Mouse (Mus musculus) layer of hippocampus, adult 11-12 months (tissue): ENCODE results near the gene Prdm16.
A peak's percentile ranks its signal among the peaks of the same experiment; 100 is the strongest.

Experiments used
- DNase-seq: peaks from one replicate; pipeline ENCODE4 v3.0.0; 2022; ENCODE audit warnings: low spot score

Prdm16 gene

DNA sequence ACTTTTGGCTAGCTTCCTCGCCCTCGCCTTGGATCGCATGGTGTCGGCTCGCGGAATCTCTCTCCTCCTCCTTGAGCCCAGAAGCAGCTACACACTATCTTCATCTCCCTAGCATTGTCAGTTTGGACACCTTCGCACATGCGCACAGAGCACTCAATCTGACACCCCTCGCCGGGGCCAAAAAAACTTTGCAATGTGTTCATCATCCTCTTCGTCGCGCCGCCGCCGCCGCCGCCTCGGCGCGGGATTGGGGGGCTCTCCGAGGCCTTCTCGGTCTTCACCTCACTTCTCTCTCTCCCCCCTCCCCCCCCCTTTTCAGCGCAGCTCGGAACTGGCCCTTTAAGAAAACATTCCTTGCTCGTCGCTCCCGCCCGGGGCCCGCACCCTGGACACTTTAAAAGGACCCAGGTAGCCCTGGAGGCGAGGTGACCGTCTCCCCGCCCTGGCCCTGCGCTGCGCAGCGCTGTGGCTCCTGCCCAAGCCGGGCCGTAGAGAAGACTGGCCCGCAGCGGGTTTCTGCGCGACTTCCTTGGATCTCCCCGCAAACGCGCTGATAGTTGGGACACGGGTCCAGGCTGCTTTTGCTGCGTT is at the start of gene Prdm16:
Gene Prdm16, minus strand, starts transcription at position 153 of the 591 bp plus-strand sequence.
- no peak for DNase-seq

DNA sequence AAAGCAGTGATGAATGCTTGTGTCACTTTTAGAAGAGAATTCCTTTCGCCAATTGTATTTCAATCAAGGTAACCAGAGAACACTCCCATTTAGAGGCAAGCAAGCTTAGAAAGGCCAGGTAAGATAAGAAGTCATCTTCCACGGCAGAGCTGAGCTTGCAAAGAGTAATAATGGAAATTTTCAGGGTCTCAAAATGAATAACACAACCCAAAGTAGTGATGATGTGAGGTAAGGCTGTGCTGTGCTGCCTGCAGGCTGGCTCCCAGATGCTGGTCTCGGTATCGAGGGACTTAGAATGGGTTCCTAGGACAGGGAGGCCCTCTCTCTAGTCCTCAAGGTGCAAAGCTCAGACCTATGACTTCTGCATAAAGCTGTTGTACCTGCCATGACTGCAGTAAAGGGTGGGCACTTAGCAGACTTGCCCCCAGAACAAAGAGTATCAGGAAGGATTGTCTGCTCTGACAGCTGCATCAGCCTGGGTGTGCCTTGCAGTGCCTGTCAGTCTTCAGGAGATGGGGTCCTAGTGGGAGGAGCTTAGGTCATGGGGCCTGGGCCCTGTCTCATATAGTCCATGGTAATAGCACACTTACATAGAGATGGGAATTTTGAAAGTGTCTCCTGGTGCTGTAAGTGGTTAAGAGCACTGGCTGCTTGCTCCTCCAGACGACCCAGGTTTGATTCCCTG is 46.5 kb upstream of the Prdm16 start:
- no peak for DNase-seq

GRCm38 (mm10) chr4:154682311-154682710 is 45.6 kb upstream of the Prdm16 start:
- DNase-seq = no peak

- no peak for DNase-seq
Measured at GRCm38 (mm10) chr4:154675441-154676000, 38.8 kb upstream of the Prdm16 start.

- no peak for DNase-seq
Measured at GRCm38 (mm10) chr4:154674966-154675365, 38.3 kb upstream of the Prdm16 start.

DNA sequence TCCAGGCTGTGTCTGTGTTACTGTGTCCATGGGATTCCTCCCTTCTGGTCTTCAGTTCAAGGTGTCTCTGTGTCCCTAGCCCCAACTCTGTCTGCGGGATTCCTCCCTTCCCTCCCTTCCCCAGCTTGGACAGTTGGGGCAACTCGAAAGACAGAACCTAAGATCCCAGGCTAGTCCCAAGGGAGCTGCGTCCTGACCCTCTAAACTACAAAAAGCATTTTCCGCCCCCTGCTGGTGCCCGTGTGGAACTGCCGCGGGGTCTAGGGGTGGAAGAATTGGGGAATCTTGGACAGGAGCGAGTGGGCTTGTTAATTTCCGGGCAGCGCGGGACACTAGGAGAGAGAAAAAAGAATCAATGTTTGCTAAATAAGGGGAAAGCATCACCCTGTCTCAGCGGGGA is 37.9 kb upstream of the Prdm16 start:
- DNase-seq = peak; percentile 49

DNA sequence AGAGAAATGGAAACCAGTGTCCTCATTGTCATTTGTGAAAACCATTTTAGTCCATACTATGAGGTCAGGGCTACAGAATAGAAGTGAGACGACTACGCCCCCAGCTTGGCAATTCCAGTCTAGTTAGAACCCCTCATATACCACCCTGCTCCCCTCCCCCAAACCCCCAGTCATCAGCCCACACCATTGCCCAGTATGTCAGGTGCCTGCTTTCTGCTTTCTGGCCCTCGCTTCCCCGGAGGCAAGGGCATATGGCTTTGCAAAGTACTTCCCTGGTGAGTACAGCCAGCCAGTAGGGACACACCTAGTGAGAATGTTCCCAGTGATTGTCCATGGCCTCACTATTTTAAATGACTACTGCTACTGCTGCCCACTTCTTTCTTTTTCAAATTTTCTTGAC is 37.3 kb upstream of the Prdm16 start:
- no peak for DNase-seq

- no peak for DNase-seq
Measured at GRCm38 (mm10) chr4:154672027-154672426, 35.4 kb upstream of the Prdm16 start.

DNA sequence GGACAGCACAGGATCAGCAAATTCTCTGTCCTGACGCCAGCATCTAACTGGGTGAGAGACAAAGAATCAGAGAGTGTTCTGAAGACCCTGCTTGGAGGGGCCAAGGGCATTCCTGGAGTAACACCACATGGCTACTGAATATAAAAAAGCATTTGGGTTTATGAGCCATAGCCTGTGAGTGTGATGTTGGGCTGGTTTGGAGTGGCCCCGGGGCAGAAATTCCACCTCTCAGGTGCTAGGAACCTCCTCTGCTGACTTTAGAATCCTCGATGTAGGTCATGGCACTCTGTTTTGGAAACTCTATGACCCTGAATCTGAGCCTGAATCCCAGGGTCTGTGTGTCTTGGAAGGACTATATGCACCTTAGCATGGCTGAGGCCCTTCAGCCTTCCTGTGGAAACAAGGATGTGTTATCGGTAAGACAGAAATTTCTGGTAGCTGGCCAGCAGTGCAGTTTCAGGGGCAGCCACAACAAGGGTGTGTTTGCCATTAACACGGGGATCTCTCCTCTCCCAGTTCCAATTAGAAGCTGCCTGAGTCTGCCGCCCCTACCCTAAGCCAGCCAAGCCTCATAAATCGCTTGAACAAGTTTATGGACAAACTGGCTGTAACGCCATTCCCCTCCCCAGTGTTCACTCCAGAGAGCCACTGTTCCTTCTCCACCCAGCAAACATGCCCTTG is 34.7 kb upstream of the Prdm16 start:
- no peak for DNase-seq

GRCm38 (mm10) chr4:154667767-154668166 is 31.1 kb upstream of the Prdm16 start, which contains the start of gene Actrt2:
Gene Actrt2, minus strand, starts transcription at chr4:154667867.
- no peak for DNase-seq

DNA sequence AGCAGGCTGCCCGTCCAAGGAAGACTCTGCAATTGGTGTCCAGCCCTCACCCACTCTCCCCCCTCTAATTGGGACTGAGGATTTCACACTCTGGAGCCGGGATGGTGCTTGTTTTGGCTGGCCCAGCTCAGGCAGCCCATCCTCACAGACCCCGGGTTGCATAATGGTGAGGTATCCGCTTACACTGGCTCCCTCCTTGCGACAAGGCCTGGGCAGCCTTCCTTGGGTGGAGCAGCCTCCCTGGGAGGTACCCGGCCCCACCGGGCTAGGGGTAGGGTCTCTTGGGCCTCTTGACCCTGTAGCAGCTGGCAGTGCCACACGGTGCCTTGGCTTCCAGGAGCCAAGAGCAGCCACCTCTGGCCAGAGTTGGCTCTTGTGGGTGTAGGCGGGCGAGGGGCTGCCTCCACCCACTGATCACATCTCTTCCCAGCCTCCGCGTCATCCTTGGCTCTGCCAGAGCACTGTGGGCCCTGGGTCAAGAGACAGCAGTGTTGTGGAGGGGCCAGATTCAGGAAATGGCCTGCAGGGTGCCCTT is 26.1 kb upstream of the Prdm16 start:
- DNase-seq = no peak

GRCm38 (mm10) chr4:154661256-154661655 is 24.6 kb upstream of the Prdm16 start:
- DNase-seq = no peak

DNA sequence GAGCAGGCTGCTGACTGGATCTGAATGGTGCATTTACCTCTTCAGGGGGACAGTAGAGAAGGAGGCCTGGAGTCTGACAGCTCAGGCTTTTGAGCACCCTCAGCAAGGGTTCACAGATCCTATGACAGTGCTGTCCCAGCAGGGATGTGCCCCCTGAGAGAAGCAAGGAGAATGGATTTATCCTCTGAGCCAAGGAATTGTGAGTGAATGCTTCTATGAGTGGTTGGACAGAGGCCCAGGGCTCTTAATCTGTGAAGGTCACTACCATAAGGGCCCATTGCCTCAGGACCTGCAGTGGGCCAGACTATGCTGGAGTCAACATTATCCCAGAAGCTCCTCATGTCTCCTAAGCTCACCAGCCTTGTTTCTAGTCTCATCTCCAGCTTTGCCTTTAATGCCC is 23.4 kb upstream of the Prdm16 start:
- DNase-seq = no peak

DNA sequence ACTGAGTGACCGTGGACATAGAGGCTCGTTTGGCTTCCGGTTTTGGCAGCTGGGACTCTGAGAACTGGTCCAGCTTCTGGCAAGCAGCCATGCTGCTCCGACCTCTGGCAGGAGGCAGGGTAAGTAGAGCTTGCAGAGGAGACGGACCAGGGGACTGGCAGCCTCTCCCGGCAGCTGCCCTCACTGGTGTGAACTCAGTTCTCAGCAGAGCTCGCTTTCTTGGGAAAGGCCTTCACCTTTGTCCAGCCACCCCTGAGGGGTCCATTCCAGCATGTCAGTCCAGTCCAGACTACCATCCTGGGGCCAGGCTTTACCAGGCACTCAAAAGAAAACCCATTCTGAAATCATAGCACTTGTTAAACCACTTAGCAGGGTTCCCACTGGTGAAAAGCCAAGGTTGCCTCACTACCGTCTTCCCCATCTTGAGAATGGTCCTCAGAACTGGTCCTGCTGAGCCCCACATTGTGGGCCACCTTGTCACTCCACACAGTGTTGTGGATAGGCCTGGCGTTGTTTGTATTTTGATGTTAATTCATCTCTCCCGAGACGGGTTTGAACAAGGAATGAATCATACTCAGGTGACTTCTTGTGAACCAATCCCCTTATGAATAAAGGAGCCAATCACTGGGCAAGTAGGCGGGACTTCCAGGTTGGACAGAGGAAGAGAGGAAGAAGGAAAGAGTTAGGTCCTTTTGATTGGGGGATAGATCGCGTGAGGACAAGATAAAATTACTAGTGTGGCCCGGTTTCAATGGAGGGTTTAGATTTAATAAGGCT is 18.6 kb upstream of the Prdm16 start:
- peak; percentile 51 for DNase-seq

DNA sequence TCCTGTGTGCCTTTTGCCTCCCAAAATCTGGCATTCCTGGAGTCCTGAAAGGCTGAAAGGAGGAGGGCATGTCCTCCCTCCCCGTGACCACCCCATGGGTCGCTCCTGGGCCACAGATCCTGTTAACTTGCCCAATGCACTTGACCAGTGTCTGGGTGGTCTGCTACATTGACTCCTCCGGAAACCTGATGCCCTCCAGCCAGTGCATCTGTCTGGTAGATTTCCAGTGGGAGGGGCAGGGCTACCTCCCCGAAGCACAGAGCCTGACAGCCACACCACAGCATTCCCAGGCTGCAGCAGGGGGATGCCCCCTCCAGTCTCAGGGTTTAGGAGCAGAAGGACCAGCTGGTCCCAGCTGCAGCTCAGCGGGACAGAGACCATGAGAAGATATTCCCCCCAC is 15.8 kb upstream of the Prdm16 start:
- no peak for DNase-seq

GRCm38 (mm10) chr4:154649083-154649747 is 12.5 kb upstream of the Prdm16 start:
- no peak for DNase-seq

DNA sequence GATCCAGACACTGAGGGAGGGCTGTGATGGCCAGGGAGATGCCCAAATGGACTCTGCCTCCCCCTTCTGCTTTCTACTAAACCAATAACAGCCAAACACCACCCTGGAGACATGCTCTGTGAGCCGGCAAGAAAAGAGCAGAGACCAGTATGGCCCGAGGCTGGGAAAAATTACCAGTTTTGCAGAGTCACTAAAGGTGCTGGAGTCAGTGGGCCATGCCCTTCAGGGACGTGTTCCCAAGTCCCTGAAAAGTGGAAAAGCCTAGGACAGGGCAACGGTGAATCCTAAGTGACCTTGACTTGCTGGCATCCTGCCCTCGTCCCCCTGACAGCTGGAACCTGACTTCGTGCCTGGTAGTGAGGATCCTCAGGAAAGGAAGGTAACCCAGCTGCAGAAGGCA is 5.8 kb upstream of the Prdm16 start:
- no peak for DNase-seq

GRCm38 (mm10) chr4:154641296-154642110 is 4.8 kb upstream of the Prdm16 start:
- no peak for DNase-seq

- no peak for DNase-seq
Measured at GRCm38 (mm10) chr4:154640443-154641295, 4.0 kb upstream of the Prdm16 start.
